Mouse (Mus musculus) hindbrain, embryonic 12.5 days (tissue): Measurements from ENCODE around the gene Gm7534. TPM values are rescaled to one million over a fixed set of nuclear protein-coding genes. Genes with fewer than 3 reads are reported as not detected.
"Not testable (repeated sequence)": the region's sequence is repeated elsewhere in the genome, so short reads cannot be mapped to it uniquely, and the experiment has no call there.

Experiments used
- ATAC-seq: fragments of 200-750 bp; cut with Nextera tagmentation; 2 replicates; pipeline ENCODE4 v1.8.0; 2017; ENCODE audit warnings: moderate TSS enrichment; ENCODE audit not compliant: low FRiP score
- H3K27ac ChIP-seq: fragments of 300-500 bp; sonication (generic); 2 replicates; pipeline ENCODE4 v1.5.1; 2016; ENCODE audit warnings: mild to moderate bottlenecking
- H3K27me3 ChIP-seq: fragments of 300-500 bp; sonication (generic); 2 replicates; pipeline ENCODE4 v1.6.1; 2016; ENCODE audit warnings: mild to moderate bottlenecking
- H3K36me3 ChIP-seq: fragments of 300-500 bp; sonication (generic); 2 replicates; pipeline ENCODE4 v1.6.1; 2016; ENCODE audit warnings: mild to moderate bottlenecking
- H3K4me1 ChIP-seq: fragments of 300-500 bp; sonication (generic); 2 replicates; pipeline ENCODE4 v1.6.1; 2016
- H3K4me2 ChIP-seq: fragments of 300-500 bp; sonication (generic); replicated peaks from 2 replicates; pipeline ENCODE4 v1.6.1; 2016; ENCODE audit warnings: mild to moderate bottlenecking
- H3K4me3 ChIP-seq: fragments of 300-500 bp; sonication (generic); 2 replicates; pipeline ENCODE4 v1.5.1; 2016; ENCODE audit warnings: mild to moderate bottlenecking
- H3K9ac ChIP-seq: fragments of 300-500 bp; sonication (generic); 2 replicates; pipeline ENCODE4 v1.6.1; 2016; ENCODE audit warnings: mild to moderate bottlenecking, moderate library complexity
- H3K9me3 ChIP-seq: fragments of 300-500 bp; sonication (generic); replicated peaks from 2 replicates; pipeline ENCODE4 v1.6.1; 2016; ENCODE audit warnings: mild to moderate bottlenecking
- WGBS: fragments of 180-500 bp; shearing (Covaris S2); methylation state at CpG from one replicate; pipeline ENCODE4 v1.1.7; 2016; 5-methylcytosine and 5-hydroxymethylcytosine counted together
- polyA plus RNA-seq: library from polyadenylated mRNA; unstranded; fragments of >200 nt; fragmentation: Nextera tagmentation; extraction: Ambion mirVana; gene quantifications from 2 replicates; pipeline ENCODE4 v1.2.1, GENCODE M21; 2016

Gm7534 gene
- polyA plus RNA-seq, 1 experiment from 2014 or later = not detected

DNA sequence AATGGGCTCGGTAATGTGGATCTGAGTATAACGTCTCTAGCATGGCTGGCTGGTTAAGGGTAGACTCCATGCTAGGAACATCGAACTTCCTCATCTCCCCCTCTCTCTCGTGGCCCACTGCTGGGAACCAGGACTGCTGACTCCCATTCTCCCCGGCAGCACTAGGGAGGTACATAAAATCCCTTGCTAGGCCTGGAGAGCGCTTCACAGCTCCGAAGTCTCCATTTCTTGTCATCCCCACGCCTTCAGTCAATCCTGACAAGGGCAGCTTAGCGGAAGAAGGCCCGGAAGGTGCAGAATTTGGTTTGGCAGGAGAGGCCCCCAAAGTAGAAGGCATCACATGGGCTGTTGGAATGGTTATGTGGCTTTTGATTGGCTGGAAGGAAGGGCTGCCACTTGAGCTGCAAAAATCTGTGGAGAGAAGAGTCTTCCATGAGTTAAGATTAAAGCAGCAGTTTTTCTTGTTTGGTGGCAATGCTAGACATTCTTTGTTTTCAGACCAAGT lies 46.8 kb downstream of the Gm7534 start:
- H3K4me3 ChIP-seq = no peak overlapping the region
- no peak for ATAC-seq
- H3K27me3 ChIP-seq = no peaks in the 10 kb centered on the region; the same call in 1 of the 2 replicates
- no peak overlapping the region for H3K27ac ChIP-seq
- 93% methylated on average over 10 of the region's 10 CpGs for WGBS
- peaks cover 43% of the 10 kb centered on the region for H3K36me3 ChIP-seq
- H3K9me3 ChIP-seq = no peaks in the 10 kb centered on the region
- H3K4me1 ChIP-seq = no peaks in the 10 kb centered on the region
- H3K4me2 ChIP-seq = no peak overlapping the region
- H3K9ac ChIP-seq = no peak overlapping the region

GRCm38 (mm10) chr4:134155531-134155930 lies 47.3 kb downstream of the Gm7534 start:
- Histone ChIP-seq H3K27ac (no peak overlapping the region), H3K4me3 (no peak overlapping the region), H3K4me1 (no peaks in the 10 kb centered on the region), H3K4me2 (no peak overlapping the region), H3K36me3 (peaks cover 44% of the 10 kb centered on the region), H3K27me3 (no peaks in the 10 kb centered on the region; the same call in 1 of the 2 replicates), H3K9me3 (no peaks in the 10 kb centered on the region), H3K9ac (no peak overlapping the region)
- WGBS = 91% methylated on average over 6 of the region's 6 CpGs
- no peak for ATAC-seq

DNA sequence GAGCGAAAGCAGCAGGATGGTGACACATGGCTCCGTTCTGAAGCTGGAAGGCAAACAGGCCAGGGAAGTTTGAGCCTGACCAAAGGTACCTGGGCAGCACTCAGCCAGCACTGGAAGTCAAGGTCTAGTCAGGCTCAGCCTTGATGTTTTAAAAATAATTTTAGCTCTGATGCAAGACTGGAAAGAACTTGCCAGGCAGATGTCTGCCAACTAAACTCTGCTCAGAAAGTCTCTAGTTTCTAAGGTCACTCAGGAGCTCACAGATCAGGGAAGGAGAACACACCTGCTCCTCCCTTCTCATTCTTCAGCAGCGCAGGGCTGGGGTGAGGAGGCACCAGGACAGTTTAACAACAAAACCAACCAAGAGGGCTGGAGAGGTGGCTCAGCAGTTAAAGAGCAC lies 48.5 kb downstream of the Gm7534 start:
- peaks cover 44% of the 10 kb centered on the region for H3K36me3 ChIP-seq
- no peaks in the 10 kb centered on the region for H3K9me3 ChIP-seq
- H3K4me2 ChIP-seq = no peak overlapping the region
- no peak for ATAC-seq
- H3K27ac ChIP-seq = no peak overlapping the region
- no peaks in the 10 kb centered on the region for H3K4me1 ChIP-seq
- no peaks in the 10 kb centered on the region; the same call in 1 of the 2 replicates for H3K27me3 ChIP-seq
- H3K4me3 ChIP-seq = no peak overlapping the region
- H3K9ac ChIP-seq = no peak overlapping the region
- 96% methylated on average over 3 of the region's 3 CpGs for WGBS

DNA sequence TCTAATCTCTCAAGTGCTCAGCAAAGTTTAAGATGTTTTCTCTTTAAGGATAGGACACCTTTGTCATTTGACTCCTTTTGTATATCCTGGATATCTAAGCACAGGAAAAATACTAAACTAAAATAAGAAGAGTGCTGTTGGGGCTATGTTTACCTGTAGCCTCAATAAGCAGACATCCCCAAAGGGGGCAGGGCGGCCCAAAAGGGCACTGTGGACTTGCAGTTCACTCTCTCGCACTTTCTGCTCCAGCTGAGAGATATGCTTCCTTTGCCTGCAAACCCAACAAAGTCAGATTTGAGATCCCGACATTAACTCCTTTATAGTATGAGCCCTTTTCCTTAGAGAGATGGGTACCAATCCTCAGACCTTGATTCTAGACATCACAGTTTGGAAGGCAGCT lies 49.1 kb downstream of the Gm7534 start:
- no peak overlapping the region for H3K4me3 ChIP-seq
- peaks cover 49% of the 10 kb centered on the region for H3K36me3 ChIP-seq
- H3K27ac ChIP-seq = no peak overlapping the region
- no peaks in the 10 kb centered on the region for H3K27me3 ChIP-seq
- H3K9me3 ChIP-seq = no peaks in the 10 kb centered on the region
- H3K9ac ChIP-seq = no peak overlapping the region
- no peaks in the 10 kb centered on the region for H3K4me1 ChIP-seq
- ATAC-seq = no peak
- no peak overlapping the region for H3K4me2 ChIP-seq
- 92% methylated on average over 3 of the region's 3 CpGs for WGBS

GRCm38 (mm10) chr4:134152112-134152511 lies 50.7 kb downstream of the Gm7534 start:
- H3K9ac ChIP-seq = no peak overlapping the region
- no peak for ATAC-seq
- no peak overlapping the region for H3K4me2 ChIP-seq
- no peak overlapping the region for H3K4me3 ChIP-seq
- H3K27me3 ChIP-seq = no peaks in the 10 kb centered on the region
- H3K36me3 ChIP-seq = peaks cover 62% of the 10 kb centered on the region
- no peaks in the 10 kb centered on the region for H3K9me3 ChIP-seq
- H3K4me1 ChIP-seq = no peaks in the 10 kb centered on the region
- H3K27ac ChIP-seq = no peak overlapping the region
- WGBS = 91% methylated on average over 3 of the region's 3 CpGs

- no peak for ATAC-seq
- Histone ChIP-seq H3K9me3 (no peaks in the 10 kb centered on the region), H3K36me3 (peaks cover 53% of the 10 kb centered on the region), H3K27me3 (no peaks in the 10 kb centered on the region), H3K9ac (no peak overlapping the region), H3K4me3 (no peak overlapping the region), H3K27ac (no peak overlapping the region), H3K4me2 (no peak overlapping the region), H3K4me1 (no peaks in the 10 kb centered on the region)
- WGBS = 90% methylated on average over 4 of the region's 4 CpGs
Measured at GRCm38 (mm10) chr4:134149389-134149788, 53.4 kb downstream of the Gm7534 start.

DNA sequence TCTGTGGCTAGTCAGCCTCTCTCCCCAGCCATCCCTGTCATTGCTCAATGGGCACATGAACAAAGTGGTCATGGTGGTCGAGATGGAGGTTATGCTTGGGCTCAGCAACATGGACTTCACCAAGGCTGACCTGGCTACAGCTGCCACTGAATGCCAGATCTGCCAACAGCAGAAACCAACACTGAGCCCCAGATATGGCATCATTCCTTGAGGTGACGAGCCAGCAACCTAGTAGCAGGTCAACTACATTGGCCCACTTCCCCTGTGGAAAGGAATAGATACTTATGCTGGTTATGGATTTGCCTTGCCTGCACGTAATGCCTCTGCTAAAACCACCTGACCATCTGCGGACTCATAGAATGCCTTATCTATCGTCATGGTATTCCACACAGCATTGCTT lies 58.5 kb downstream of the Gm7534 start:
- H3K36me3 ChIP-seq = peaks cover 22% of the 10 kb centered on the region
- not testable (repeated sequence) for ATAC-seq, H3K4me2 ChIP-seq, H3K9ac ChIP-seq, H3K9me3 ChIP-seq, H3K4me3 ChIP-seq, H3K27me3 ChIP-seq, H3K27ac ChIP-seq, H3K4me1 ChIP-seq
- WGBS = 95% methylated on average over 5 of the region's 5 CpGs

Other genes starting within 250 kb of the Gm7534 start
- gene Hmgn2, start 234.4 kb downstream of the Gm7534 start, polyA plus RNA-seq = 2,290 and 2,342 TPM in 2 replicates
- 43.1 and 44.1 TPM in 2 replicates for gene Dhdds, start 202.1 kb downstream of the Gm7534 start, polyA plus RNA-seq
- gene Lin28a, start 184.2 kb downstream of the Gm7534 start, polyA plus RNA-seq = 1.4 TPM in 2 replicates
- not detected in 2 replicates for gene Zfp683, start 149.2 kb downstream of the Gm7534 start, polyA plus RNA-seq
- gene Crybg2, start 142.2 kb downstream of the Gm7534 start, polyA plus RNA-seq = 2.3 and 2.5 TPM in 2 replicates
- gene Cd52, start 107.9 kb downstream of the Gm7534 start, polyA plus RNA-seq = 4.8 and 5.0 TPM in 2 replicates
- gene Ubxn11, start 100.4 kb downstream of the Gm7534 start, polyA plus RNA-seq = 11.6 and 13.4 TPM in 2 replicates
- 333 and 369 TPM in 2 replicates for gene Sh3bgrl3, start 74.2 kb downstream of the Gm7534 start, polyA plus RNA-seq
- 28.1 and 30.4 TPM in 2 replicates for gene Cep85, start 15.9 kb downstream of the Gm7534 start, polyA plus RNA-seq
- not detected in 2 replicates for gene Catsper4, start 24.4 kb upstream of the Gm7534 start, polyA plus RNA-seq
- gene Cnksr1, start 35.4 kb upstream of the Gm7534 start, polyA plus RNA-seq = 0.46 and 1.3 TPM in 2 replicates
- gene E130218I03Rik, start 40.7 kb upstream of the Gm7534 start, polyA plus RNA-seq = 0.31 and 0.66 TPM in 2 replicates
- gene Zfp593, start 42.6 kb upstream of the Gm7534 start, polyA plus RNA-seq = 18.3 TPM in 2 replicates
- gene Gm30191, start 43.9 kb upstream of the Gm7534 start, polyA plus RNA-seq = 0.35 and 0.39 TPM in 2 replicates
- 8.5 and 8.9 TPM in 2 replicates for gene Grrp1, start 51.1 kb upstream of the Gm7534 start, polyA plus RNA-seq
- gene Pdik1l, start 84.9 kb upstream of the Gm7534 start, polyA plus RNA-seq = 30.8 and 32.5 TPM in 2 replicates
- 0.54 and 1.6 TPM in 2 replicates for gene Trim63, start 112.1 kb upstream of the Gm7534 start, polyA plus RNA-seq
- gene Slc30a2, start 140.2 kb upstream of the Gm7534 start, polyA plus RNA-seq = not detected in 2 replicates
- gene Extl1, start 180.8 kb upstream of the Gm7534 start, polyA plus RNA-seq = 1.2 and 1.7 TPM in 2 replicates
- gene Pafah2, start 193.3 kb upstream of the Gm7534 start, polyA plus RNA-seq = 9.2 and 10.7 TPM in 2 replicates